Mouse (Mus musculus) erythroblast, embryonic 14.5 days (primary cell): ENCODE measurements at regions not wholly inside any gene's neighbourhood (a gene's known extent, or its start where the extent isn't known, plus 50 kb on each side); places are given as distances from the start of the nearest gene placed in this dataset.

Experiments
- GATA1 ChIP-seq: IDR thresholded peaks from 2 replicates; pipeline ENCODE4 v1.6.1; 2012; ENCODE audit warnings: low read length, inconsistent platforms, mixed read lengths
- TAL1 ChIP-seq: IDR thresholded peaks from 3 replicates; pipeline ENCODE4 v1.6.1; 2012; ENCODE audit warnings: low read length, inconsistent platforms, mixed read lengths

DNA sequence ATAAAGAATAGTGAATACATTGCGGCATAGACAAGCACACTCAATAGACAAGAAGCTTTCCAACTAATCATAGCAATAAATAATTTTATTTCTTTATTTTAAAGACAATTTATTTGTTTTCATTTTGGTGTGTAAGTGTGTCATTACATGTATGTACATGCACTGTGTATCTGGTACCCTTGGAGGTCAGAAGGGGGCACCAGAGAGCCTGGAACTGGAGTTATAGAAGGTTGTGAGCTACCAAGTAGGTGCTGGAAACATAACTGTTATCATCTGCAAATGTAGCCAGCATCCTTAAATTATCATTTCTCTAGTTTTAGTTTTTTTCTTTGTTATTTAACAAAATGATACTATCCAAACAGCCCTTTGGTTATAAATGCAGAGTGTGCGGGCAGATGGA, 151.2 kb upstream of the Map3k1 start:
- TF ChIP-seq TAL1 (no peak), GATA1 (no peak)
